Mouse (Mus musculus): ENCODE measurements around the gene Hspbp1.

Gene Hspbp1

GRCm38 (mm10) chr7:4655916-4656315 is 29.0 kb downstream of the Hspbp1 start:
- no peak for TF ChIP-seq GATA4 (IDR thresholded peaks at IDR 0.05; ENCODE audit: insufficient replicate concordance, low read length)

- no peak for TF ChIP-seq GATA4 (IDR thresholded peaks at IDR 0.05; ENCODE audit: insufficient replicate concordance, low read length)
These were observed 29.5 kb downstream of the Hspbp1 start for GRCm38 (mm10) chr7:4655393-4655792.

GRCm38 (mm10) chr7:4654221-4654620 is 30.6 kb downstream of the Hspbp1 start:
- TF ChIP-seq GATA4 (IDR thresholded peaks at IDR 0.05; ENCODE audit: insufficient replicate concordance, low read length), result no peak

GRCm38 (mm10) chr7:4653780-4654179 is 31.1 kb downstream of the Hspbp1 start:
- TF ChIP-seq GATA4 (IDR thresholded peaks at IDR 0.05; ENCODE audit: insufficient replicate concordance, low read length), result no peak

- TF ChIP-seq GATA4 (IDR thresholded peaks at IDR 0.05; ENCODE audit: insufficient replicate concordance, low read length), result no peak
These were observed 31.5 kb downstream of the Hspbp1 start for GRCm38 (mm10) chr7:4653351-4653750.

- no peak for TF ChIP-seq GATA4 (IDR thresholded peaks at IDR 0.05; ENCODE audit: insufficient replicate concordance, low read length)
These were observed 32.1 kb downstream of the Hspbp1 start for GRCm38 (mm10) chr7:4652726-4653125.

GRCm38 (mm10) chr7:4651581-4651980 is 33.3 kb downstream of the Hspbp1 start:
- TF ChIP-seq GATA4 (IDR thresholded peaks at IDR 0.05; ENCODE audit: insufficient replicate concordance, low read length), result no peak

- TF ChIP-seq GATA4 (IDR thresholded peaks at IDR 0.05; ENCODE audit: insufficient replicate concordance, low read length), result no peak
These were observed 36.9 kb downstream of the Hspbp1 start for GRCm38 (mm10) chr7:4647992-4648391.

GRCm38 (mm10) chr7:4647291-4647690 is 37.6 kb downstream of the Hspbp1 start:
- no peak for TF ChIP-seq GATA4 (IDR thresholded peaks at IDR 0.05; ENCODE audit: insufficient replicate concordance, low read length)

- TF ChIP-seq GATA4 (IDR thresholded peaks at IDR 0.05; ENCODE audit: insufficient replicate concordance, low read length), result no peak
These were observed 38.1 kb downstream of the Hspbp1 start for GRCm38 (mm10) chr7:4646806-4647205.

- TF ChIP-seq GATA4 (IDR thresholded peaks at IDR 0.05; ENCODE audit: insufficient replicate concordance, low read length), result no peak
These were observed 41.6 kb downstream of the Hspbp1 start for GRCm38 (mm10) chr7:4643225-4643624.

- TF ChIP-seq GATA4 (IDR thresholded peaks at IDR 0.05; ENCODE audit: insufficient replicate concordance, low read length), result no peak
These were observed 42.9 kb downstream of the Hspbp1 start for GRCm38 (mm10) chr7:4641956-4642355.

- TF ChIP-seq GATA4 (IDR thresholded peaks at IDR 0.05; ENCODE audit: insufficient replicate concordance, low read length), result no peak
These were observed 43.7 kb downstream of the Hspbp1 start for GRCm38 (mm10) chr7:4641155-4641554.

GRCm38 (mm10) chr7:4636179-4636578 is 48.7 kb downstream of the Hspbp1 start:
- no peak for TF ChIP-seq GATA4 (IDR thresholded peaks at IDR 0.05; ENCODE audit: insufficient replicate concordance, low read length)

GRCm38 (mm10) chr7:4631031-4631430 is 53.8 kb downstream of the Hspbp1 start, which contains the start of gene Tmem86b:
Gene Tmem86b (minus strand): TSS chr7:4631422.
- peak; percentile 19; the same call in 1 of the 2 replicates for TF ChIP-seq GATA4 (IDR thresholded peaks at IDR 0.05; ENCODE audit: insufficient replicate concordance, low read length)

- peak; percentile 98 for TF ChIP-seq GATA4 (IDR thresholded peaks at IDR 0.05; ENCODE audit: insufficient replicate concordance, low read length)
These were observed 54.7 kb downstream of the Hspbp1 start for GRCm38 (mm10) chr7:4630198-4630597.

- no peak for TF ChIP-seq GATA4 (IDR thresholded peaks at IDR 0.05; ENCODE audit: insufficient replicate concordance, low read length)
These were observed 55.3 kb downstream of the Hspbp1 start for GRCm38 (mm10) chr7:4629586-4629985.

GRCm38 (mm10) chr7:4625928-4626327 is 58.9 kb downstream of the Hspbp1 start:
- no peak for TF ChIP-seq GATA4 (IDR thresholded peaks at IDR 0.05; ENCODE audit: insufficient replicate concordance, low read length)

Measured in liver, adult (tissue).